Mouse (Mus musculus): ENCODE measurements around the gene Plekha8. TPM values are rescaled to one million over a fixed set of nuclear protein-coding genes. Genes with fewer than 3 reads are reported as not detected.

The Plekha8 gene
- polyA plus RNA-seq, 2 experiments: 12.6 to 14.0 TPM

DNA sequence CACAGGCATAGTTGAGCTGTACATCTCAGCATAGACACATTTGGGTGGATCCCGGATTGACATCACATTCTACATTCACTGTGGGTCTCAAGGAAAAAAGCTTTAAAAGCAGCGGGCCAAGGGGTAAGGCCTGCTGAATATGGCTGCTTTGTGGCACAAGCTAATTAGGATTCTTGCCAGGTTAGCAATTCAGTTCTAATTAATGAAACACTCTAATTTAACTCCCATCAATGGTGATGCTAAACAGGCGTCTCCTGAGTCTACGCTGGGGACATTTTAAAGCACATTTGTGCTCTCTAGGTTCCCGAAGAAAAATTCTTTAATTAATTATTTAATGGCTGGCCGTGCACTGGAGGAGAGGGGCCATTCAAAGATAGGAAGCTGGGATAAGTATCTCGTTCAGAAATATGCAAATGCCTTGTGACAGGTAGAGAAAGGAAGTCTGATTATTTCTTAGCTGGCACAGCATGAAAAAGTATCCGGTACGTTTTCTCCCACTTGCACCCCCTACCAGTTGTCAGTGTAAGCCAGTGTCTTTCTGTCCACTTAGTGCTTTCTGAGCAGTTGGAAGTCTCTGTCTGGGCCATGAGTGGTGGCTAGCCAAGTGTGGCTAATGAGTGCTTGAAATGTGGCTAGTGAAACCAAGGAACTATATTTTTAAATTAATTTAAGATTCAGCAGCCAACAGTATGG is 42.0 kb upstream of the Plekha8 start:
- Histone ChIP-seq H3K9me3 (ENCODE audit: control insufficient read depth, low read length) (no peaks in the 10 kb centered on the region), H3K36me3 (ENCODE audit: control insufficient read depth, insufficient read depth, low read length) (no peaks in the 10 kb centered on the region), H3K4me1 (ENCODE audit: control insufficient read depth, insufficient read depth, low read length) (peaks cover 3% of the 10 kb centered on the region; the same call in 1 of the 2 replicates), H3K4me3 (replicated peaks; ENCODE audit: low read length) (no peak overlapping the region), H3K27me3 (ENCODE audit: control insufficient read depth, insufficient read depth, low read length) (no peaks in the 10 kb centered on the region), H3K9ac (ENCODE audit: low read depth, low read length, severe bottlenecking) (no peak overlapping the region), H3K27ac (replicated peaks; ENCODE audit: low read depth, low read length) (no peak overlapping the region), H3K4me2 (replicated peaks; ENCODE audit: low read depth, low read length, severe bottlenecking) (no peak overlapping the region)
- DNase-seq (ENCODE audit: low spot score) (no peak), ATAC-seq (ENCODE audit: low FRiP score, low read depth) (no peak)
- TF ChIP-seq POLR2A (IDR thresholded peaks at IDR 0.05; ENCODE audit: borderline replicate concordance, extremely low read depth, insufficient read depth, insufficient read length): no peak
- 66% methylated on average over 9 of the region's 9 CpGs for WGBS

GRCm38 (mm10) chr6:54553632-54554031 is 41.3 kb upstream of the Plekha8 start:
- H3K9ac ChIP-seq (ENCODE audit: low read depth, low read length, severe bottlenecking): no peak overlapping the region
- 83% methylated on average over 2 of the region's 2 CpGs for WGBS
- H3K27me3 ChIP-seq (ENCODE audit: control insufficient read depth, insufficient read depth, low read length): no peaks in the 10 kb centered on the region
- no peaks in the 10 kb centered on the region for H3K36me3 ChIP-seq (ENCODE audit: control insufficient read depth, insufficient read depth, low read length)
- no peaks in the 10 kb centered on the region for H3K9me3 ChIP-seq (ENCODE audit: control insufficient read depth, low read length)
- no peak overlapping the region for H3K4me2 ChIP-seq (replicated peaks; ENCODE audit: low read depth, low read length, severe bottlenecking)
- no peak overlapping the region for H3K27ac ChIP-seq (replicated peaks; ENCODE audit: low read depth, low read length)
- DNase-seq (ENCODE audit: low spot score) (no peak), ATAC-seq (ENCODE audit: low FRiP score, low read depth) (no peak)
- TF ChIP-seq POLR2A (IDR thresholded peaks at IDR 0.05; ENCODE audit: borderline replicate concordance, extremely low read depth, insufficient read depth, insufficient read length): no peak
- no peak overlapping the region for H3K4me3 ChIP-seq (replicated peaks; ENCODE audit: low read length)
- H3K4me1 ChIP-seq (ENCODE audit: control insufficient read depth, insufficient read depth, low read length): peaks cover 3% of the 10 kb centered on the region; the same call in 1 of the 2 replicates

DNA sequence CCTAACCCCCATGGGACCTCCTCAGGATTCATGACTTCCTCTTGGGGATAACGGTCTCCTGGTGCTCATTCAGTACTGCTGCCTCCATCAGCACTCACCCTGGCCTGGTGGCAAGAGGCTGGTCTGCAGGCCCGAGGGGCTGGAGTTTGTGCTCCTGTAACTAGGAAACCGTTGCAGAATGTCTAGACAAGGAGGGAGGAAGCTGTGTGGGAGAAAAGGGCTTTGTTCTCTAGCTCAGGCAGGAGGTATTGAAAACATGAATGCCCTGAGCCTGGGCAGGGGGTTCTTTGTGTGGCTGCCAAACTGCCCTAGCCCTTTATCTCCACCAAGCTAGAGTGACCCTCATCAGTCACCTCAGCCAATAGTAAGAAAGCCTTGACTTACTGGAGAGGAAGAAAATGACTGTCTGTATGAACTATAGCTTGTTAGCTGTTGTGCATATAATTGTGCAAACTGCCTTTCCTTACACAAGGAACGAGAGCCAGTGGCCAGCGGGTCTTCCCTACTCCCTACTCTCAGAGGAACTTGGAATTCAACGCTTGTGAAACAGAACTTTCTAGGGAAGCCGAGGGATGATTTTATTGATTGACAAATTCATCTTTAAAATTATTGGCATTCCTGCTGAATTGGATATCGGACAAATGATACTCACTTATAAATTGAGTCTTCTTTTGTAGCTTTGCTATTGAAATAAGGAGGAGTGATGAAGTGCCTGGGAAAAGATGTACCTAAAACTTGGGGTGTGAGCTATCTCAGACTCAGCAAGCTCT is 40.4 kb upstream of the Plekha8 start:
- Histone ChIP-seq H3K27ac (replicated peaks; ENCODE audit: low read depth, low read length) (0 out of 2 replicates have a peak overlapping the region, but pooled peaks have one; percentile 28), H3K4me1 (ENCODE audit: control insufficient read depth, insufficient read depth, low read length) (no peaks in the 10 kb centered on the region; the same call in 1 of the 2 replicates), H3K4me3 (replicated peaks; ENCODE audit: low read length) (no peak overlapping the region), H3K9ac (ENCODE audit: low read depth, low read length, severe bottlenecking) (no peak overlapping the region), H3K4me2 (replicated peaks; ENCODE audit: low read depth, low read length, severe bottlenecking) (no peak overlapping the region), H3K36me3 (ENCODE audit: control insufficient read depth, insufficient read depth, low read length) (no peaks in the 10 kb centered on the region), H3K27me3 (ENCODE audit: control insufficient read depth, insufficient read depth, low read length) (no peaks in the 10 kb centered on the region), H3K9me3 (ENCODE audit: control insufficient read depth, low read length) (no peaks in the 10 kb centered on the region)
- DNase-seq (ENCODE audit: low spot score): no peak
- ATAC-seq (ENCODE audit: low FRiP score, low read depth): 0 out of 2 replicates have a peak, but pooled peaks have one; percentile 15
- no peak for TF ChIP-seq POLR2A (IDR thresholded peaks at IDR 0.05; ENCODE audit: borderline replicate concordance, extremely low read depth, insufficient read depth, insufficient read length)
- 56% methylated on average over 8 of the region's 8 CpGs for WGBS

DNA sequence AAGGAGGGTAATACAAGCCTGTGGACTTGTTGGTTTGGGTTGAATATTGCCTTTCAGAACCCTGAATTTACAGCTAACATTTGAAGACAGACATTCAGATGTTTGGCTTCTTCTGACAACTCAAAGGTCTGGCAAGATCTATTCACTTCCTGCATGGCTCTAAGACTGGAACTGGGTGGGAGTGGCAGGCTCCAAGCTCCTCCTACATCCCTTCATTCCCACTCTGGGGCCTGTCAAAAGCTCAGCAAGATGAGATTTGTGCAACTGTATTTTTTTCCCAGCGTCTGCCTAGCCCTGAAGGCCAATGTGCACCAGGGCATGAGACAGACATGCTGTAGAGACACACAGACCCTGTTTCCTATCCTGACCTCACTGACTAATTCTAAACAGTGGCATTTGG is 39.1 kb upstream of the Plekha8 start:
- WGBS: 74% methylated on average over 1 of the region's 1 CpGs
- no peak for DNase-seq (ENCODE audit: low spot score)
- no peak for TF ChIP-seq POLR2A (IDR thresholded peaks at IDR 0.05; ENCODE audit: borderline replicate concordance, extremely low read depth, insufficient read depth, insufficient read length)
- no peak overlapping the region for H3K4me3 ChIP-seq (replicated peaks; ENCODE audit: low read length)
- no peaks in the 10 kb centered on the region for H3K36me3 ChIP-seq (ENCODE audit: control insufficient read depth, insufficient read depth, low read length)
- no peaks in the 10 kb centered on the region; the same call in 1 of the 2 replicates for H3K4me1 ChIP-seq (ENCODE audit: control insufficient read depth, insufficient read depth, low read length)
- ATAC-seq (ENCODE audit: low FRiP score, low read depth): no peak
- H3K27me3 ChIP-seq (ENCODE audit: control insufficient read depth, insufficient read depth, low read length): no peaks in the 10 kb centered on the region
- H3K9ac ChIP-seq (ENCODE audit: low read depth, low read length, severe bottlenecking): no peak overlapping the region
- no peak overlapping the region for H3K4me2 ChIP-seq (replicated peaks; ENCODE audit: low read depth, low read length, severe bottlenecking)
- no peaks in the 10 kb centered on the region for H3K9me3 ChIP-seq (ENCODE audit: control insufficient read depth, low read length)
- H3K27ac ChIP-seq (replicated peaks; ENCODE audit: low read depth, low read length): no peak overlapping the region

GRCm38 (mm10) chr6:54557671-54558070 is 37.2 kb upstream of the Plekha8 start:
- Histone ChIP-seq H3K4me2 (replicated peaks; ENCODE audit: low read depth, low read length, severe bottlenecking) (no peak overlapping the region), H3K9ac (ENCODE audit: low read depth, low read length, severe bottlenecking) (no peak overlapping the region), H3K4me3 (replicated peaks; ENCODE audit: low read length) (no peak overlapping the region), H3K9me3 (ENCODE audit: control insufficient read depth, low read length) (no peaks in the 10 kb centered on the region), H3K27me3 (ENCODE audit: control insufficient read depth, insufficient read depth, low read length) (no peaks in the 10 kb centered on the region), H3K36me3 (ENCODE audit: control insufficient read depth, insufficient read depth, low read length) (no peaks in the 10 kb centered on the region), H3K4me1 (ENCODE audit: control insufficient read depth, insufficient read depth, low read length) (no peaks in the 10 kb centered on the region; the same call in 1 of the 2 replicates), H3K27ac (replicated peaks; ENCODE audit: low read depth, low read length) (no peak overlapping the region)
- DNase-seq (ENCODE audit: low spot score) (no peak), ATAC-seq (ENCODE audit: low FRiP score, low read depth) (no peak)
- TF ChIP-seq POLR2A (IDR thresholded peaks at IDR 0.05; ENCODE audit: borderline replicate concordance, extremely low read depth, insufficient read depth, insufficient read length): no peak
- 89% methylated on average over 7 of the region's 7 CpGs for WGBS

Measured in limb, embryonic 14.5 days (tissue).